Mouse (Mus musculus) heart, embryonic 10.5 days (tissue): ENCODE measurements around the gene Habp2. TPM values are rescaled to one million over a fixed set of nuclear protein-coding genes. Genes with fewer than 3 reads are reported as not detected.
A peak's percentile ranks its signal among the peaks of the same experiment; 100 is the strongest.

Experiments
- DNase-seq: peaks from one replicate; pipeline ENCODE4 v3.0.0-alpha.2; 2017; ENCODE audit warnings: low spot score
- H3K27ac ChIP-seq: fragments of 300-500 bp; sonication (generic); 2 replicates; pipeline ENCODE4 v1.5.1; 2016; ENCODE audit warnings: mild to moderate bottlenecking
- H3K27me3 ChIP-seq: fragments of 300-500 bp; sonication (generic); 2 replicates; pipeline ENCODE4 v1.6.1; 2016; ENCODE audit warnings: mild to moderate bottlenecking; ENCODE audit not compliant: poor library complexity, insufficient read depth, severe bottlenecking
- H3K36me3 ChIP-seq: fragments of 300-500 bp; sonication (generic); 2 replicates; pipeline ENCODE4 v1.6.1; 2016; ENCODE audit warnings: mild to moderate bottlenecking, moderate library complexity
- H3K4me1 ChIP-seq: fragments of 300-500 bp; sonication (generic); 2 replicates; pipeline ENCODE4 v1.6.1; 2016; ENCODE audit warnings: mild to moderate bottlenecking
- H3K4me3 ChIP-seq: fragments of 300-500 bp; sonication (generic); 2 replicates; pipeline ENCODE4 v1.5.1; 2016; ENCODE audit warnings: mild to moderate bottlenecking, moderate library complexity
- H3K9me3 ChIP-seq: fragments of 300-500 bp; sonication (generic); 2 replicates; pipeline ENCODE4 v1.6.1; 2016; ENCODE audit warnings: mild to moderate bottlenecking, moderate library complexity
- WGBS: fragments of 180-500 bp; shearing (Covaris S2); methylation state at CpG from one replicate; pipeline ENCODE4 v1.1.7; 2016; 5-methylcytosine and 5-hydroxymethylcytosine counted together
- polyA plus RNA-seq: library from polyadenylated mRNA; unstranded; fragments of >200 nt; fragmentation: Nextera tagmentation; extraction: Ambion mirVana; gene quantifications from 2 replicates; pipeline ENCODE4 v1.2.1, GENCODE M21; 2016

Gene Habp2
- polyA plus RNA-seq, 1 experiment from 2014 or later, result 19.6 TPM

- Histone ChIP-seq H3K9me3 (no peaks in the 10 kb centered on the region), H3K27ac (no peak overlapping the region), H3K36me3 (no peaks in the 10 kb centered on the region), H3K27me3 (peaks cover 2% of the 10 kb centered on the region), H3K4me1 (no peaks in the 10 kb centered on the region), H3K4me3 (no peak overlapping the region)
- 72% methylated on average over 11 of the region's 11 CpGs for WGBS
- DNase-seq, result no peak
Measured at GRCm38 (mm10) chr19:56300835-56301234, 13.9 kb downstream of the Habp2 start.

- Histone ChIP-seq H3K4me3 (no peak overlapping the region), H3K27me3 (peaks cover 10% of the 10 kb centered on the region), H3K9me3 (no peaks in the 10 kb centered on the region), H3K4me1 (0 out of 2 replicates have a peak, but pooled peaks cover 11% of the 10 kb centered on the region), H3K36me3 (no peaks in the 10 kb centered on the region), H3K27ac (no peak overlapping the region)
- 62% methylated on average over 3 of the region's 3 CpGs for WGBS
- DNase-seq, result no peak
Measured at GRCm38 (mm10) chr19:56316531-56316930, 29.6 kb downstream of the Habp2 start.

- Histone ChIP-seq H3K36me3 (no peaks in the 10 kb centered on the region), H3K27me3 (peaks cover 15% of the 10 kb centered on the region), H3K4me1 (0 out of 2 replicates have a peak, but pooled peaks cover 11% of the 10 kb centered on the region), H3K9me3 (no peaks in the 10 kb centered on the region), H3K4me3 (no peak overlapping the region), H3K27ac (no peak overlapping the region)
- 84% methylated on average over 7 of the region's 7 CpGs for WGBS
- DNase-seq, result no peak
Measured at GRCm38 (mm10) chr19:56319219-56319618, 32.3 kb downstream of the Habp2 start.

- 0 out of 2 replicates have a peak, but pooled peaks cover 11% of the 10 kb centered on the region for H3K4me1 ChIP-seq
- 74% methylated on average over 6 of the region's 6 CpGs for WGBS
- H3K27me3 ChIP-seq, result peaks cover 15% of the 10 kb centered on the region
- no peaks in the 10 kb centered on the region for H3K36me3 ChIP-seq
- H3K4me3 ChIP-seq, result no peak overlapping the region
- H3K9me3 ChIP-seq, result no peaks in the 10 kb centered on the region
- DNase-seq, result no peak
- no peak overlapping the region for H3K27ac ChIP-seq
Measured at GRCm38 (mm10) chr19:56319629-56320028, 32.7 kb downstream of the Habp2 start.

- no peaks in the 10 kb centered on the region for H3K9me3 ChIP-seq
- no peaks in the 10 kb centered on the region for H3K36me3 ChIP-seq
- H3K4me3 ChIP-seq, result peak overlapping the region; percentile 19; the same call in 1 of the 2 replicates
- no peak for DNase-seq
- WGBS, result 42% methylated on average over 26 of the region's 26 CpGs
- H3K4me1 ChIP-seq, result peaks cover 14% of the 10 kb centered on the region
- H3K27me3 ChIP-seq, result peaks cover 15% of the 10 kb centered on the region
- peak overlapping the region; percentile 48 for H3K27ac ChIP-seq
Measured at GRCm38 (mm10) chr19:56320186-56320860, 33.4 kb downstream of the Habp2 start.

GRCm38 (mm10) chr19:56321303-56321920 lies 34.5 kb downstream of the Habp2 start:
- H3K4me1 ChIP-seq, result peaks cover 25% of the 10 kb centered on the region
- no peaks in the 10 kb centered on the region for H3K9me3 ChIP-seq
- no peaks in the 10 kb centered on the region for H3K36me3 ChIP-seq
- WGBS, result 71% methylated on average over 12 of the region's 12 CpGs
- peaks cover 15% of the 10 kb centered on the region for H3K27me3 ChIP-seq
- H3K4me3 ChIP-seq, result no peak overlapping the region
- no peak overlapping the region for H3K27ac ChIP-seq
- DNase-seq, result no peak

GRCm38 (mm10) chr19:56325676-56326075 lies 38.7 kb downstream of the Habp2 start:
- Histone ChIP-seq H3K27ac (peak overlapping the region; percentile 17; the same call in 1 of the 2 replicates), H3K4me3 (no peak overlapping the region), H3K4me1 (peaks cover 21% of the 10 kb centered on the region), H3K27me3 (peaks cover 13% of the 10 kb centered on the region), H3K36me3 (no peaks in the 10 kb centered on the region), H3K9me3 (no peaks in the 10 kb centered on the region)
- WGBS, result 58% methylated on average over 10 of the region's 10 CpGs
- DNase-seq, result no peak

- 66% methylated on average over 21 of the region's 21 CpGs for WGBS
- H3K27ac ChIP-seq, result peak overlapping the region; percentile 17; the same call in 1 of the 2 replicates
Measured at GRCm38 (mm10) chr19:56326243-56326855, 39.4 kb downstream of the Habp2 start.

GRCm38 (mm10) chr19:56336321-56336720 lies 49.4 kb downstream of the Habp2 start:
- WGBS, result 92% methylated on average over 17 of the region's 17 CpGs
- peaks cover 7% of the 10 kb centered on the region for H3K27me3 ChIP-seq
- no peak for DNase-seq
- H3K4me1 ChIP-seq, result no peaks in the 10 kb centered on the region
- H3K27ac ChIP-seq, result no peak overlapping the region
- no peaks in the 10 kb centered on the region; the same call in 1 of the 2 replicates for H3K36me3 ChIP-seq
- H3K9me3 ChIP-seq, result no peaks in the 10 kb centered on the region
- H3K4me3 ChIP-seq, result no peak overlapping the region

More at GRCm38 (mm10) chr19:56326243-56326855, 39.4 kb downstream of the Habp2 start:
- Histone ChIP-seq H3K9me3 (no peaks in the 10 kb centered on the region), H3K4me3 (no peak overlapping the region), H3K36me3 (no peaks in the 10 kb centered on the region), H3K27me3 (peaks cover 6% of the 10 kb centered on the region), H3K4me1 (peaks cover 18% of the 10 kb centered on the region)
- DNase-seq, result no peak

- 74% methylated on average over 12 of the region's 12 CpGs for WGBS
- H3K27ac ChIP-seq, result no peak overlapping the region
Measured at GRCm38 (mm10) chr19:56336826-56337225, 49.9 kb downstream of the Habp2 start.

GRCm38 (mm10) chr19:56342006-56342405 lies 55.1 kb downstream of the Habp2 start:
- no peak for DNase-seq
- Histone ChIP-seq H3K4me3 (no peak overlapping the region), H3K27me3 (peaks cover 42% of the 10 kb centered on the region), H3K4me1 (no peaks in the 10 kb centered on the region), H3K27ac (no peak overlapping the region), H3K36me3 (no peaks in the 10 kb centered on the region; the same call in 1 of the 2 replicates), H3K9me3 (no peaks in the 10 kb centered on the region)
- 83% methylated on average over 8 of the region's 8 CpGs for WGBS

More at GRCm38 (mm10) chr19:56336826-56337225, 49.9 kb downstream of the Habp2 start:
- Histone ChIP-seq H3K9me3 (no peaks in the 10 kb centered on the region), H3K4me1 (no peaks in the 10 kb centered on the region), H3K27me3 (peaks cover 11% of the 10 kb centered on the region), H3K36me3 (no peaks in the 10 kb centered on the region; the same call in 1 of the 2 replicates), H3K4me3 (no peak overlapping the region)
- DNase-seq, result no peak

GRCm38 (mm10) chr19:56343869-56344563 lies 57.1 kb downstream of the Habp2 start:
- Histone ChIP-seq H3K4me1 (peaks cover under 1% of the 10 kb centered on the region; the same call in 1 of the 2 replicates), H3K9me3 (no peaks in the 10 kb centered on the region), H3K36me3 (no peaks in the 10 kb centered on the region; the same call in 1 of the 2 replicates), H3K4me3 (no peak overlapping the region), H3K27me3 (peaks cover 42% of the 10 kb centered on the region), H3K27ac (no peak overlapping the region)
- WGBS, result 74% methylated on average over 26 of the region's 26 CpGs
- DNase-seq, result no peak
